Mouse (Mus musculus): ENCODE measurements at regions not wholly inside any gene's neighbourhood (a gene's known extent, or its start where the extent isn't known, plus 50 kb on each side); places are given as distances from the start of the nearest gene placed in this dataset.
A peak's percentile ranks its signal among the peaks of the same experiment; 100 is the strongest.

DNA sequence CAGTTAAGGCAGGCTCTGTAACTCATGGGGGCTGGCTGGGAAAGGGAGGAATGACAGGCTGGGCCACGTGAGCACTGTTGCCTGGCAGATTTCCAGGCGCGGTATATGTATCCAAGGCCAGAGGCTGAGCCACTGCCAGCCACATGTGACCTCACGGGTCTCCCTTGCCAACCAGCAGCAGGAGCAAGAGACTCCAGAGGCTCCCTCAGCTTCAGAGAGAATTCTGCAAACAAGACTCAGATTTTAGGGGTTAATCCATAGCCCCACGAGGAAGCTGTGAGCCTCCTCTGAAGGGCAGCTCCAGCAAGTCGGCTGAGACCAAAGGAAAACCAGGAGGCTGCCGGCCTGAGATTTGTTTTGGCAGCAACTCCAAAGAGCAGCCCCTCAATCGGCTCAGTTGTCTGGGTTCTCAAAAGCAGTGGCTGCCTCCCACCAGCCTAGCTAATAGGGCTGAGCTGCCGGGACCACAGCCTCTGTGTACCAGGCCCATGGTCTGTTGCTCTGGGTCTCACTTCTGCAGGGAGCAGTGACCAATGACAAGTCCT lies 264.0 kb upstream of the Cadm1 start:
- no peak for DNase-seq (ENCODE audit: low read depth, low spot score)

DNA sequence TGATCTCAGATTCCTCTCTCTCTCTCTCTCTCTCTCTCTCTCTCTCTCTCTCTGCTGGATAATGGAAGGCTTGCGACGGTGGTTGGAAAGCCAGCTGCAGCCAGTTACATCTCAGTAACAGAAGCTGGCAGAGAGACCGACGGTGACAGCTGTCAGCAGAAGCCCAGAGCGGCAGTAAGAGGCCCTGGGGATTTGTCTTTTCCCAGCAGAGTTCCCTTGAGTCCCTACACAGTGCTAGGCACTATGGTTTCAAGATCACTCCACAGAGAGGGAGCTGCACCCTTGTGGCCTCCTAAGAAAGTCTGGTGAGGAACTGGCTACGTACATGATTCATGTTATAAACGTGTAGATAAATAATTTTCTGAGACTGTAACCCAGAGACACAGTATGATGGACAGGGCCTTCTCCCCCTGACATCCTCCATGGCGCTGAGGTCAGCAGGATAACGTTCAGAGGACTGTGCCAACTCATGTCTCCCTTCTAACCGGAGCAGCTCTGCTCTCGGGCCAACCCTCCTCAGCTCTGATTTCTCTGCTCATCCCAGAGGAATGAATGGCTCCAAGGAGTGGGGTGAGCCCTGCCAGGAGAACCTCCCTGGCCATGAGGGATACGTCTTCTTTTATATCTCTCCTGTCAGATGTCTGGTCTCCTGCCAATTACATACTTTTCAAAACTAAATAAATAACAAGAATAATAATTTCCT lies 253.5 kb upstream of the Cadm1 start:
- DNase-seq (ENCODE audit: low read depth, low spot score) = peak; percentile 41

DNA sequence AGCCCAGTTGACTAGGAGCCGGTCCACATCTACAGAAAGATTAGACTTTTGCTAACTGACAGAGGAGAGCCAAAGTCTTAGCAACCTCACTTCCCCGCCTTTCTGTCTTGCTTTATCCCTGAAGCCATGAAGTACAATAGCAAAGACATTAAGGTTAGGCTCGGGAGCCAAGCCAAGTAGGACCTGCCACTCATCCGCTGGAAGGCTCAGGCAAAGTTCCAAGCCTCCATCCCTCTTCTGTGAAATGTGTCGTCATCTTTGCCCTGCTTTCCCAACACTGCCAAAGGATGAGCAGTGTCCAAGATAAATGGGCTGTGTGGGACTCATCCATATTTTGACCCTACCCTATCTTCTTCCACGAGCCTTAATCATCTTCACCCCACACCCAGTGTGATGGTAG lies 250.6 kb upstream of the Cadm1 start:
- no peak for DNase-seq (ENCODE audit: low read depth, low spot score)

DNA sequence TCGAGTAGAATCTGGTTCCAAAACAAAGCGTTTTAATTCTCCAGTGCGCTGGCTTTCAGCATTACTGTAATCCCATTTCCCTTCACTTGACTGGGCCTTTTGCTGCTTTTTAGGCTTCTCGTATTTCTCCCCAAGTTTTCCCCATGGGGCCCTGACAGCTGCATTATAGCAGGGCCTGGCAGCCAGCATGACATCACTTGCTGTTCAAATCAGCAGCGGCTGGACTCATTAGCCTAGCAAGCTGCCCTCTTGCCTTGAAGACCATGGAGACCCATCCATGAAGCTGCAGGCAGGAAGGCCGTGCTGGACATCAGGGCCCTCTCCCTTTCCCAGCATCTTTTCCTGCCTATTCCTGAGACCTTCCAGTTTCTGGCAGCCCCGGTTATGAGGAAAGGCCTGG lies 249.8 kb upstream of the Cadm1 start:
- DNase-seq (ENCODE audit: low read depth, low spot score) = peak; percentile 74

DNA sequence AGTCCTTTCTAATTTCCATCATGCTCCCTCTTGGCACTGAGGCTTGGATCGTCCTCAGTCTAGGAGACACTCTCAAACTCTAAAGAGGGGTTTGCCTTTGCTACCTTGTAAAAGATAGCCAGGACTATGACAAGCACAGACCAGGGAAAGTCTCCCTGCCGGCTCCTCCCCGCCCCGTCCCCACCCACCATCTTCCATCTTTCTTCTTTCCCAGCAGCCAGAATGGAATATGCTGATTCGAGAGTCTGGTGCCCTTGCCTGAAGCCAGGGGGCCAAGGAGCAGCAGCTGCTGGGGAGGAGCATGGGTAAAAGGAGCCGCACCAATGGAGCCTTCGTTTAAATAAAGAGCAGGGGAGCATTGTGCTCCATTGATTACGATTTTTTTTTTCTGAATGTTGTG lies 249.4 kb upstream of the Cadm1 start:
- no peak for DNase-seq (ENCODE audit: low read depth, low spot score)

DNA sequence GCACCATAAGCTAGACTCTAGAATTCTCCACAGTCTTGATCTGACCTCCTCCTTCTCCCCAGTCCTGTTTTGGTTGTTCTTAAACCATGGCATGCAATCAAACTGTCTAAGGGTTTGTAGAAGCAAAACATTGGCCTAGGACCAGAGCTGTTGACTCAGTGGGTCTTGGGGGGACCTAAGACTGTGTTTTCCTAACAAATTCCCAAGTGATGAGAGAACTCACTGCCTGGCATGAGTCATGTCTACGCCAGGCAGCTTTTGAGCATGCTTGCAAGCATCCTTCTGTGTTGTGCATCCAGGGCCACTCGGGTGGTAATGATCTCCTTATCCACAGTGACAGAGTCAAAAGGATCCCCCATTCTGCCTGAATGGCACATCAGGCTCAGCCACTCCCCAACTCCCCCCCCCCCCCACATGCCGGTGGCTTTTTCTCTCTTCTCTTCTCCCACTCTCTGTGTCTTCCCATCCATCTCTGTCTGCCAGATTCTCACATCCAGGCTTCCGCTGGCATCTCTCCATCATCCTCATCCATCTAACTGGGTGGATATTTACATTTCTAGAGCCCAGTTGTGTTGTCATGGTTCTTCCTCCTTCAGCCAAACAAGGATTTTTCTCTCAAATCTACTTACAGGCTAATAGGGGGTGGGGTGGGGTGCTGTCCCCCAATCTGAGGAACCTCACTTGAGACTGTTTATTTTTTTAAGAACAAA lies 246.1 kb upstream of the Cadm1 start:
- no peak for DNase-seq (ENCODE audit: low read depth, low spot score)

DNA sequence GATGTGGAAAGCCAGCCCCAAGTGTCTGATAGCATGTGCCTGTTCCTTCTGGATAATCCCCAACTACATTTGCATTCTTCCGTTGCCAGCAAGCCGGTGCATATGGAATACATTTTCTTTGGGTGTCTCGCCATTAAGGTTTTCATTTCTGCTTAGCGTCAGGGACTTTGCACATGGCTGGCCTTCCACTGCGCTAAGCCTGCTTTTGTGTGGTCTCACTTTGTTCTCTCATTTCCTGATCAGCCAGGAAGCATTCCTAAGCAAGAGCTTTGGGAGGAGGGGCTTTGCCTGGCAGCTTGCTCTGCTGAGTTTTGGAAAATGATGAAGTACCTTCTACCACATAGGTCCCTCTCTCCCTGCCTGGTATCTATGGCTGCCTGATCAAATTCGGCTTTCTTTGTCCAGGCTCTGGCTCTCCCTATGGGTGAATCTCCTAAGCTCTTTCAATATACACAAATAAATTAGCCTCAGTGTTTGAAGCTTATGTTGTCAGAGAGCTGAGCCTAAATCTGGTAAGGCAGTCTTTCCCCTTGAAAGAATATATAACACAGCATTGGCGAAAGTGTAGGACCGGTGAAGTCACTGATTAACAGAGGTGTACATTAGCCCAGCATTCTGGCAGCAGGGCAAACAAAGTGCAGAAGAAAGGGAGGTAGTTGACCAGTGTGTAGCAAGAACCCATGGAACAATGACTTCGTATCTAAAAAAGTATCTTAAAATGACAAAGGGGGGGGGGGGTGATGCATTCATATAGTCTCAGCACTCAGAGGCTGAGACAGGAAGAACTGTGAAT lies 242.8 kb upstream of the Cadm1 start:
- no peak for DNase-seq (ENCODE audit: low read depth, low spot score)

DNA sequence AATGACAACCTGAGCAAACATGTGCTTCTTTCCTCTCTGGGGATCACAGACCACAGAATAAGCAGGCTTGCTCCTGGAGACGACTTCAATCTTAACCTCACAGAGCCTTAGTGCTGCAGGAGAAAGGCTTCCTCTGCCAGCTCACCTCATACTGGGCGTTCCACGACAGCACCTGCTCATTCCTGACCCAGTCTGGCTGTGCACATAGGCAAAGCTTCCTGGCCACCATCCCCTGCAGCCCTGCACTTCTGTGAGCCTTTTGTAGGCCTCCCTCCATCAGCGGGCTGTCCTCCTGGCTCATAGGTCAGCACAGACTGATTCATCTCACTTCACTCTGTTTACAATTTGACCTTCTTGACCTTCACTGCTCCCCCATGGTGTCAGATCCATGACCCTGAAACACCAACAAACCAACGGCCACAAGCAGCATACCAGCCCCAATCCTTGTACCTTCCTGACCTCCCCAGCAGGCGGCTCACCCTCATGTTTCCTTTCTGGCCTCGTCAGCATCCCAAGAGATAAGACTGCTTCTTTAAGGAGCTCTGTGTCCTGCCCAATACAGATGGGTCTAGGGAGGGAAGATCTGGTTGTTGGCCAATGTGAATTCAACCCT lies 241.3 kb upstream of the Cadm1 start:
- peak; percentile 52 for DNase-seq (ENCODE audit: low read depth, low spot score)

DNA sequence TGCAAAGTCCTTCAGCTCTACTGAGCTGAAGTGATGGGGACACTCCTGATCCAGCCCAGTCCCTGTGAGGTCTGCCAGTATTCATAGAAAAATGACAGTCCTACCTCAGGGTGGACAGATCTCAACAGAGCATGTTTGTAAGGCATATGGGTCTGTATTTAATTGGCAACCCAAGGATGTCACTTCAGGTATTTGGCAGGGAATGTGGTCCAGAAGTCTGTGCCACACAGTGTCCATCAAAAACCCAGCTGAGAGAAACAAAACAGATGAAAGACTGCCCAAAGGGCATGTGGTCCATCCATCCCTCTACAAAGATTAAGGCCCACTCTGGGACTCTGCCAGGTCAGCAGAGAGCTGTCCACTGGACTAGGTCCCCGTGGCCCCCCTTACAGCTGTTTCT lies 229.3 kb upstream of the Cadm1 start:
- DNase-seq (ENCODE audit: low read depth, low spot score) = no peak

DNA sequence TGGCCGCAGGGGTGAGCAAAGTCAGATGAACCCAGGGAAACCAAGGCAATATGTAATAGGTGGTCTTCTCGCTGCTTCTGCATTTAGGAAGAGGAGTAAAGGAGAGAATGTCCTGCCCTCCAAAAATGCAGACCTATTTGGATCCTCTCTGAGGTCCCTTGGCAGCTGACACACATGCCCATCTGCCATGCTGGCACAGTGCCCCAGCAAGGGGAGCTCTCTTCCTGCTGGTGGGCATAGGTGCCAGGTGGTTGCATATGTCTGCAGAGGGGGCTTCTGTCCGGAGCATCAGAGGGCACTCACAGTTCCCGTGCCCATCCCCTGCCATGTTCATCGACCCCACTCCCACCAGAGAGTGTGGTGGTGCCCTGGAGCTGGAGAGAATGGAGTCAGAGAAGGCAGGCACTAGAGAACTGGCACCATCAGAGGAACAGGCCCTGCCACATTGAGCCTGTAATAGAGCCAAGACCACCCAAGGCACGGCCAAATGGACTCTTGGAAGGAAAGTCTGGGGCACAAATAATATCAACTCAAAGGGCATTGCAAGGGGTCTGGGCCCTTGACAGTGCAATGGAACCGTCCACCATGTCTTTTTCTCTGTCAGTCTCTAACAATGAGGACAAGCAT lies 222.7 kb upstream of the Cadm1 start:
- DNase-seq (ENCODE audit: low read depth, low spot score) = no peak

DNA sequence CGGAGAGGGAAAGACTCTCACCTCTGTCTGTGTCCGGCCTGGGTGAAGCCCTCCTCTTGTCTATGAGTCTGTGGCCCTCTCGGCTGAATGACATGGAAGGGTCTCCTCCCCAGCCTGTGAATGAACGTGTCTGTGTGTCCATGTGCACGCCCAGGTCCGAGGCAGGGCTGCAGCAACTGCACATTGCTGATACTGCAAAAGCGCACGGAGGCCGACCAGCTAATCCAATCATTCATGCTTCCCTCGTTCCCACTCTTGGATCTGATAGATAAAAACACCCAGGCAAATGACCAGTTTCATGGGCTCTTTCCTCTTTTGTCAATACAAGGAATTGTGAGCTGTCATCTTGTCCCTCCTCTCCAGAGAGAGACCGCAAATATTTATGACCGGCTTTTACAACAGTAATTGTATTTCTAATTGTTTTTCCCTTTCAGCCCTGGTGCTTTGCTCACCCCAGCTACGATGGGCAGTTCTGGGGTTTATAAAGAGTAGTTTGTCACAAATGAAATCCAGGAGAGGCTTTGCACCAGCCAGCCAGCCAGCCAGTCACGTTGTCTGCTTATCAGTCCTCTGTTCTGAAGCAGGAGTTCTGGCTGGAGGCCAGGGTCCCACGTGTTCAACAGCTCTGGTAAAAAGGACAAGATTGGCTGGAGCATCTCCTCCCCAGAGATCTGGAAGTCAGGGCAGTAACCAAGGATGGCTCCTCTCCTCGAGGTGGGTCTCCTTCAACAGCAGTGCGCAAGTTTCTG lies 222.0 kb upstream of the Cadm1 start:
- DNase-seq (ENCODE audit: low read depth, low spot score) = no peak

DNA sequence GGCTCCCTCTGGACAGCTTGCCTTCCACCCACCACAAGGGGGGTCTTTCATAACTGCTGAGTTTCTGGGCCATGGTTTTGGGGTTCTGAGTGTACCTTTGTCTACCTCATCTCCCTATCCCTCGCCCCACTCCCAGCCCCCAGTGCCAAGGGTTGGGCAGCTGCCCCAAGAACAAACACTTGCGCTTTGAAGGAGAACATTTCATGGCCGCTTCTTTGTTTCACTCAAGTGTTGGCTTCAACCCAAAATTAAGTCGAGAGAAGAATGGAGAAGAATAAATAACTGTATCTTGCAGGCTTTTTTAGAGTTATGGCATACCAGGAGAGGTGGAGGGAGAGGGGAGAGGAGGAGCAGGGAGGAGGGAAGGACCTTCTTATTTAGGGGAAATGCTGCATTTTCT lies 216.5 kb upstream of the Cadm1 start:
- DNase-seq (ENCODE audit: low read depth, low spot score) = no peak

DNA sequence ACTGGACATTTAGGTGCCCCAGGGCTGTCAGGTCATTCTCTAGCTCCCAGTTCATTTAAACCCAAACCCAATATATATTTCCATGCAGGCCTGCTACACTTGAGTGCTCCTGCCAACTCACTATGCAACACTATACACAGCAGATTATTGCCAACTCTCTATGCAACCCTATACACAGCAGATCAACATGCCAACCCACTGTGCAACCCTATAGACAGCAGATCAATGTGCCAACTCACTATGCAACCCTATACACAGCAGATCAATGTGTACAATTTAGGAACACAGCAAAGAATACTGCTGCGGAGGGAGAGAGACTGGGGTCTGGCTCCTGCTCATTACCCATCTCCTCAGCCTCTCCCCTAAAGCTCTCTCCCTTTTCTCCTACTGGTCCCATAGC lies 215.7 kb upstream of the Cadm1 start:
- DNase-seq (ENCODE audit: low read depth, low spot score) = no peak

DNA sequence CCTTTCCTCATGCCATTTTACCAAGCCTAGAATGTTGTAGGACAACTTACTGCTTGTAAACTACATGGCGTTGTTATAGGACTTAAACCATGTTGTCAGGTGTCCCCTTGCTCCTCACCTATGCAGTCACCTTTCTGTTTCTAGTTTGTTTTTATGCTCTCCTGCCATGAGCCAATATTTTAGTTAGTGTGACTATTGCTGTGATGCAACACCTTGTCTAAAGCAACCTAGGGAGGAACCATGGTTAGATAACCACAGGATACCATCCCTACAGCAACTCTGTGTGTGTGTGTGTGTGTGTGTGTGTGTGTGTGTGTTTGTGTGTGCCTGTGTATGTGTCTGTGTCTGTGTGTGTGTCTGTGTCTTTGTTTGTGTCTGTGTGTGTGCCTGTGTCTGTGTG lies 209.6 kb upstream of the Cadm1 start:
- DNase-seq (ENCODE audit: low read depth, low spot score) = no peak

DNA sequence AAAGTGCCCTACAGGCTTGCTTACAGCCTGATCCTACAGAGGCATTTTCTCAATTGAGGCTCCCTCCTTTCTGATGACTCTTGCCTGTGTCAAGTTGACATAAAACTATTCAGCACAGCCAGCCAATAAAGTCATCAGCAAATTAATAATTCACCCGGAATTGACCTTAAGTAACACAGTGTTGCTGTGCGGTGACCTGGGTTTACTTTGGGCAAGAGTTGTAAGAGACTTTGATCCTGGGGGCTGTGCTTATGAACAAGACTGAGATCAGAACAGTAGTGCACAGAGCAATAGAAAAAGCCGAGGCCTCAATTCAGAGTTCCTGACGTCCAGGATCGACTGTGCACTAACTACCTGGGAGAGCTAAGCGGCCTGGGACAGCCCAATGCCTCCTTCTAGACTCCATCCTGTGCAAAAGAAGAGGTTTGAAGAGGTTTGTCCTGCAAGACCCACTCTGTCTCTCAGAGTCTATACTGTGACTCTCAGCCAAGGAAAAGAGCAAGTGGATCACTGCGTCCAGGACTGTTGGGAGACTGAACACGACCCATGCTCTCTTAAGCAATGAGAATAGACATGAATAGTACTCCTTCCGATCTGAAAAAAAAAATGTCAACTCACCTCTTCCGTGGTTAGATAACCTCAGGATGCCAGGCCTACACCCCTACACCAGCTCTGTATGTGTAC lies 208.7 kb upstream of the Cadm1 start:
- DNase-seq (ENCODE audit: low read depth, low spot score) = no peak

DNA sequence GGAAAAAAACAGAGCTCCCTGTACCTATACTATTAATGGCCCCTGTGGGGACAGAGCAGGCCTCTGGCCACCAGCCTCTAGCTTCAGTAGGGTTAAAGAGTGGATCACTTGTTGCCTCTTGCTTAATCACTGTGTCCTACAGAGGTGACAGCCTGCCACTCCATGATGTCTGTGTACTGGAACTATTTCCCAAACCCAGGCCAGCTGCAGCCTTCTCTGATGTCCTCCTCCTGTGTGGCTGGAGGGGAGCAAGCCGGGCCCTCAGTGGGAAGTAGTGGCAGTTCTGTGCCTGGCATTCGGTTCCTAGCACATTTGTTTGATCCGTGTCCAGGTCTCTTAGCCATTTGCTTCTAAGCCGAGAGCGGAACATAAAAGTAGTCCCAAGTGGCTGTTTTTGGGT lies 207.7 kb upstream of the Cadm1 start:
- DNase-seq (ENCODE audit: low read depth, low spot score) = no peak

DNA sequence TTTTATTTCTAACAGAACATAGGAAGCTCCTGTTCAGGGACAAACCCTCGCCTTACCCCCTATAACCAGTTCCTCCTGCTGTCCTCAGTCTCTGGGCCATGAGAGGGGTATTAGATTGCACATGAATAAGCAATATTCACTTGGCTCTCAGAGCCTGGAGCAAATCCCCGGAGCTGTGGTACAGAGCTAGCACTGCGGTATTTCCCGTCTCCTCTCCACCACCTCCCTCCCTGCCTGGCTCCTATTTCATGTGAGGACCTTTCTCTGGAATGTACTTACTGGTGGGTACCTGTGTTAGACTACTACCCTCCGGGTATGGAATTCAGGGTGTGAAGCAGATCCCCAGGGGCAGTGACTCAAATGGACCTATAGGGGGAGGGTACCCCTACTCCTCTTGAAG lies 206.9 kb upstream of the Cadm1 start:
- DNase-seq (ENCODE audit: low read depth, low spot score) = peak; percentile 37

DNA sequence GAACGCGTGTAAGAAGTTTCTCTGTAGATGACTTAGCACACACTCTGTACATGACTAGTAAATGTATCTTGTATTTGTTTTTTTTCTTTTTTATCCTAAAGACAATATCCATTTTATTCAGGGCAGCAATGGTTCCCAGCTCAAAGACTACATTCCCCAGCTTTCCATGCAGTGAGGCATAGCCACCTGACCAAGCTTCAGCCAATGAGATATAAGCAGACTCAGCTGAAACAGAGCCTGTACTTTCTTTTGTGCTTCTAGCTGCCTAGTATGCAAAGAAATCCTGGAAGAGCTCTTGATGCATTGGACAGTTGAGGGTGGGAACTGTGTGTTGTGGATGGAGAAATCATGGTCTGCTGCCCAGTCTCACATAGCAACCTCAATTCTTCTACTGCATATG lies 202.4 kb upstream of the Cadm1 start:
- no peak for DNase-seq (ENCODE audit: low read depth, low spot score)

DNA sequence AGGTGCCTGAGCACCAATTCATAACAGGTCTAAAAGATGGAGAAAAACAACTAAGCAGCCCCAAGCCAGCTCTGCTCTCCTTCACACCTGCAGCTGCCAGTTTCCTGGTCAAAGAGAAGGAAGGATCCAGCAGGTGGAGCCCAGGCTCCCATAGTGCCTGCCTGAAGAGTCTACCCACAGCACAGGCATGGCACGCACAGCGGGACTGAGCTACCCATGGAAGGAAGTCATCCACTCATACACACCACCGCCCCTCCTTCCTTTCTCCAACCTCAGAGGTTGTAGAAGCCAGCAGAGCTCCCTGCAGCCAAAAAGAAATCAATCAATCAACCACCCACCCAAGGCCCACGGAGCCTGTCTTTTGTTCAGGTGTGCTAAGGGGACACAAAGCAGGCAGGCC lies 197.0 kb upstream of the Cadm1 start:
- no peak for DNase-seq (ENCODE audit: low read depth, low spot score)

DNA sequence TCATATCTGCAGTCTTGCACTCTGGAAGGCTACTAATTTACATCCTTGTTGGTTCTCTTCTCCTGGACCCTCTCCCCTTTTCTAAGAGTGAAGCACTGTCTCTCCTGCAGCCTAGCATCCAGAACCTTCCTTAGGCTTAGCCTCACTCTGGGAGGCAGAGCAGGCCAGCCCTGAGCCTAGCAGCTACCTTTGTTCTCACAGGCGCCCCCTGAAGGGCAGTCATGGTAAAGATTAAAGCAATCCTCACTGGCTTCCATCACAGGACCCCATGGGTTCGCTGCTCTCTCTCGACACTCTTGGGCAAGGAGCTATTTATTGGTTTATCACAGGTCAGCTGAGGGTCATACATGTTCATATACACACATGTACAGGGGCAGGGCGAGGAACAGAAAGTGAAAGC lies 191.8 kb upstream of the Cadm1 start:
- DNase-seq (ENCODE audit: low read depth, low spot score) = no peak

Measured in mesoderm, embryonic 11.5 days (tissue).